Mouse (Mus musculus) liver, embryonic 15.5 days (tissue): ENCODE measurements around the gene Fcrla. TPM values are rescaled to one million over a fixed set of nuclear protein-coding genes. Genes with fewer than 3 reads are reported as not detected.

Source experiments
- ATAC-seq: fragments of 200-750 bp; cut with Nextera tagmentation; 2 replicates; pipeline ENCODE4 v1.8.0; 2017; ENCODE audit warnings: moderate number of reproducible peaks, mild to moderate bottlenecking, moderate library complexity; ENCODE audit not compliant: insufficient read depth
- H3K27ac ChIP-seq: fragments of 300-500 bp; sonication (generic); replicated peaks from 2 replicates; pipeline ENCODE4 v1.5.1; 2015; ENCODE audit warnings: mild to moderate bottlenecking, inconsistent platforms
- H3K27me3 ChIP-seq: fragments of 300-500 bp; sonication (generic); 2 replicates; pipeline ENCODE4 v1.6.1; 2015; ENCODE audit warnings: mild to moderate bottlenecking, inconsistent platforms
- H3K36me3 ChIP-seq: fragments of 300-500 bp; sonication (generic); replicated peaks from 2 replicates; pipeline ENCODE4 v1.6.1; 2015; ENCODE audit warnings: moderate library complexity, mild to moderate bottlenecking, inconsistent platforms
- H3K4me1 ChIP-seq: fragments of 300-500 bp; sonication (generic); replicated peaks from 2 replicates; pipeline ENCODE4 v1.6.1; 2015; ENCODE audit warnings: inconsistent platforms
- H3K4me2 ChIP-seq: fragments of 300-500 bp; sonication (generic); 2 replicates; pipeline ENCODE4 v1.6.1; 2015; ENCODE audit warnings: moderate library complexity, mild to moderate bottlenecking, inconsistent platforms
- H3K4me3 ChIP-seq: fragments of 300-500 bp; sonication (generic); replicated peaks from 2 replicates; pipeline ENCODE4 v1.5.1; 2015; ENCODE audit warnings: mild to moderate bottlenecking, inconsistent platforms
- H3K9ac ChIP-seq: fragments of 300-500 bp; sonication (generic); 2 replicates; pipeline ENCODE4 v1.6.1; 2015; ENCODE audit warnings: moderate library complexity, mild to moderate bottlenecking, inconsistent platforms
- H3K9me3 ChIP-seq: fragments of 300-500 bp; sonication (generic); replicated peaks from 2 replicates; pipeline ENCODE4 v1.6.1; 2016; ENCODE audit warnings: inconsistent platforms
- whole genome bisulfite sequencing: fragments of 180-500 bp; shearing (Covaris S2); methylation state at CpG from one replicate; pipeline ENCODE4 v1.1.7; 2015; ENCODE audit warnings: mixed read lengths; ENCODE audit not compliant: insufficient replicate concordance; 5-methylcytosine and 5-hydroxymethylcytosine counted together
- polyA plus RNA-seq: library from polyadenylated mRNA; unstranded; fragments of >200 nt; fragmentation: Nextera tagmentation; extraction: Ambion mirVana; gene quantifications from 2 replicates; pipeline ENCODE4 v1.2.1, GENCODE M21; 2015

Fcrla gene
- polyA plus RNA-seq, 1 experiment from 2014 or later, result 0.46 TPM

GRCm38 (mm10) chr1:170929245-170929644 is 1.9 kb upstream of the Fcrla start:
- Histone ChIP-seq H3K9ac (no peak overlapping the region), H3K4me1 (peaks cover 3% of the 10 kb centered on the region), H3K9me3 (no peaks in the 10 kb centered on the region), H3K4me2 (no peak overlapping the region), H3K4me3 (no peak overlapping the region), H3K27me3 (no peaks in the 10 kb centered on the region), H3K27ac (no peak overlapping the region), H3K36me3 (no peaks in the 10 kb centered on the region)
- ATAC-seq, result no peak
- WGBS, result 58% methylated on average over 4 of the region's 4 CpGs

- Histone ChIP-seq H3K4me1 (peaks cover 6% of the 10 kb centered on the region), H3K4me3 (no peak overlapping the region), H3K9ac (no peak overlapping the region), H3K27ac (no peak overlapping the region), H3K9me3 (no peaks in the 10 kb centered on the region), H3K4me2 (no peak overlapping the region), H3K27me3 (no peaks in the 10 kb centered on the region), H3K36me3 (no peaks in the 10 kb centered on the region)
- WGBS, result 42% methylated on average over 2 of the region's 2 CpGs
- ATAC-seq, result no peak
Measured at GRCm38 (mm10) chr1:170928467-170928866, 1.1 kb upstream of the Fcrla start.

GRCm38 (mm10) chr1:170926941-170927340 is 442 bp downstream of the Fcrla start:
- no peak overlapping the region for H3K9ac ChIP-seq
- no peak for ATAC-seq
- no peaks in the 10 kb centered on the region for H3K9me3 ChIP-seq
- H3K4me1 ChIP-seq, result peaks cover 6% of the 10 kb centered on the region
- no peaks in the 10 kb centered on the region for H3K27me3 ChIP-seq
- no peak overlapping the region for H3K27ac ChIP-seq
- H3K36me3 ChIP-seq, result no peaks in the 10 kb centered on the region
- H3K4me2 ChIP-seq, result no peak overlapping the region
- 60% methylated on average over 6 of the region's 6 CpGs for WGBS
- no peak overlapping the region for H3K4me3 ChIP-seq

- Histone ChIP-seq H3K36me3 (no peaks in the 10 kb centered on the region), H3K4me1 (peaks cover 6% of the 10 kb centered on the region), H3K9ac (no peak overlapping the region), H3K9me3 (no peaks in the 10 kb centered on the region), H3K4me2 (peak overlapping the region; percentile 52), H3K27ac (no peak overlapping the region), H3K4me3 (peak overlapping the region; percentile 28), H3K27me3 (no peaks in the 10 kb centered on the region)
- WGBS, result 16% methylated on average over 6 of the region's 6 CpGs
- no peak for ATAC-seq
Measured at GRCm38 (mm10) chr1:170924485-170924884, 2.9 kb downstream of the Fcrla start.

GRCm38 (mm10) chr1:170919308-170919707 is 8.1 kb downstream of the Fcrla start:
- WGBS, result 71% methylated on average over 8 of the region's 8 CpGs
- H3K36me3 ChIP-seq, result no peaks in the 10 kb centered on the region
- no peak overlapping the region for H3K4me2 ChIP-seq
- no peak overlapping the region for H3K4me3 ChIP-seq
- no peak overlapping the region for H3K27ac ChIP-seq
- peaks cover 3% of the 10 kb centered on the region; the same call in 1 of the 2 replicates for H3K4me1 ChIP-seq
- no peak for ATAC-seq
- no peaks in the 10 kb centered on the region for H3K9me3 ChIP-seq
- H3K9ac ChIP-seq, result no peak overlapping the region
- no peaks in the 10 kb centered on the region for H3K27me3 ChIP-seq

GRCm38 (mm10) chr1:170915657-170916056 is 11.7 kb downstream of the Fcrla start:
- H3K36me3 ChIP-seq, result no peaks in the 10 kb centered on the region
- H3K4me3 ChIP-seq, result no peak overlapping the region
- peaks cover 5% of the 10 kb centered on the region for H3K27me3 ChIP-seq
- 50% methylated on average over 5 of the region's 5 CpGs for WGBS
- H3K27ac ChIP-seq, result no peak overlapping the region
- H3K4me1 ChIP-seq, result no peaks in the 10 kb centered on the region
- ATAC-seq, result no peak
- H3K9me3 ChIP-seq, result no peaks in the 10 kb centered on the region
- no peak overlapping the region for H3K9ac ChIP-seq
- no peak overlapping the region for H3K4me2 ChIP-seq

- Histone ChIP-seq H3K27ac (no peak within 1 kb of the TSS), H3K9ac (no peak within 1 kb of the TSS), H3K4me2 (no peak within 1 kb of the TSS), H3K4me1 (no peaks in the 10 kb centered on the region; the same call in 1 of the 2 replicates), H3K9me3 (no peaks in the 10 kb centered on the region), H3K36me3 (no peaks in the 10 kb centered on the region), H3K27me3 (peaks cover 28% of the 10 kb centered on the region), H3K4me3 (no peak within 1 kb of the TSS)
- no peak for ATAC-seq
- 52% methylated on average over 5 of the region's 5 CpGs for WGBS
Measured at GRCm38 (mm10) chr1:170912891-170913615, 14.3 kb downstream of the Fcrla start, which contains the start of gene Fcrlb. Fcrlb (minus strand) TSS chr1:170912941.

GRCm38 (mm10) chr1:170911907-170912660 is 15.3 kb downstream of the Fcrla start:
- H3K9me3 ChIP-seq, result no peaks in the 10 kb centered on the region
- H3K9ac ChIP-seq, result no peak overlapping the region
- no peak overlapping the region for H3K4me3 ChIP-seq
- WGBS, result 52% methylated on average over 11 of the region's 11 CpGs
- H3K27me3 ChIP-seq, result peaks cover 38% of the 10 kb centered on the region
- no peaks in the 10 kb centered on the region for H3K36me3 ChIP-seq
- H3K4me1 ChIP-seq, result no peaks in the 10 kb centered on the region; the same call in 1 of the 2 replicates
- ATAC-seq, result no peak
- no peak overlapping the region for H3K27ac ChIP-seq
- H3K4me2 ChIP-seq, result no peak overlapping the region

- Histone ChIP-seq H3K4me3 (peak overlapping the region; percentile 40), H3K9me3 (no peaks in the 10 kb centered on the region), H3K9ac (no peak overlapping the region), H3K4me1 (no peaks in the 10 kb centered on the region; the same call in 1 of the 2 replicates), H3K27ac (no peak overlapping the region), H3K4me2 (peak overlapping the region; percentile 62), H3K27me3 (peaks cover 57% of the 10 kb centered on the region), H3K36me3 (no peaks in the 10 kb centered on the region)
- ATAC-seq, result no peak
- 10% methylated on average over 21 of the region's 21 CpGs for WGBS
Measured at GRCm38 (mm10) chr1:170908341-170908740, 19.0 kb downstream of the Fcrla start.

- Histone ChIP-seq H3K9ac (no peak overlapping the region), H3K4me2 (peak overlapping the region; percentile 62), H3K9me3 (no peaks in the 10 kb centered on the region), H3K4me3 (peak overlapping the region; percentile 40), H3K4me1 (no peaks in the 10 kb centered on the region; the same call in 1 of the 2 replicates), H3K27ac (no peak overlapping the region), H3K27me3 (peaks cover 64% of the 10 kb centered on the region), H3K36me3 (no peaks in the 10 kb centered on the region)
- under 1% methylated on average over 71 of the region's 71 CpGs for WGBS
- no peak for ATAC-seq
Measured at GRCm38 (mm10) chr1:170907456-170908191, 19.8 kb downstream of the Fcrla start.

GRCm38 (mm10) chr1:170907111-170907455 is 20.3 kb downstream of the Fcrla start:
- 24% methylated on average over 11 of the region's 11 CpGs for WGBS
- H3K4me3 ChIP-seq, result peak overlapping the region; percentile 40; the same call in 1 of the 2 replicates
- H3K27me3 ChIP-seq, result peaks cover 69% of the 10 kb centered on the region
- no peak for ATAC-seq
- no peak overlapping the region for H3K9ac ChIP-seq
- peak overlapping the region; percentile 62 for H3K4me2 ChIP-seq
- H3K4me1 ChIP-seq, result no peaks in the 10 kb centered on the region; the same call in 1 of the 2 replicates
- H3K9me3 ChIP-seq, result no peaks in the 10 kb centered on the region
- no peaks in the 10 kb centered on the region for H3K36me3 ChIP-seq
- H3K27ac ChIP-seq, result no peak overlapping the region
